8 mouse cellular contexts compared by ENCODE assay signal in the genomic region with DNA sequence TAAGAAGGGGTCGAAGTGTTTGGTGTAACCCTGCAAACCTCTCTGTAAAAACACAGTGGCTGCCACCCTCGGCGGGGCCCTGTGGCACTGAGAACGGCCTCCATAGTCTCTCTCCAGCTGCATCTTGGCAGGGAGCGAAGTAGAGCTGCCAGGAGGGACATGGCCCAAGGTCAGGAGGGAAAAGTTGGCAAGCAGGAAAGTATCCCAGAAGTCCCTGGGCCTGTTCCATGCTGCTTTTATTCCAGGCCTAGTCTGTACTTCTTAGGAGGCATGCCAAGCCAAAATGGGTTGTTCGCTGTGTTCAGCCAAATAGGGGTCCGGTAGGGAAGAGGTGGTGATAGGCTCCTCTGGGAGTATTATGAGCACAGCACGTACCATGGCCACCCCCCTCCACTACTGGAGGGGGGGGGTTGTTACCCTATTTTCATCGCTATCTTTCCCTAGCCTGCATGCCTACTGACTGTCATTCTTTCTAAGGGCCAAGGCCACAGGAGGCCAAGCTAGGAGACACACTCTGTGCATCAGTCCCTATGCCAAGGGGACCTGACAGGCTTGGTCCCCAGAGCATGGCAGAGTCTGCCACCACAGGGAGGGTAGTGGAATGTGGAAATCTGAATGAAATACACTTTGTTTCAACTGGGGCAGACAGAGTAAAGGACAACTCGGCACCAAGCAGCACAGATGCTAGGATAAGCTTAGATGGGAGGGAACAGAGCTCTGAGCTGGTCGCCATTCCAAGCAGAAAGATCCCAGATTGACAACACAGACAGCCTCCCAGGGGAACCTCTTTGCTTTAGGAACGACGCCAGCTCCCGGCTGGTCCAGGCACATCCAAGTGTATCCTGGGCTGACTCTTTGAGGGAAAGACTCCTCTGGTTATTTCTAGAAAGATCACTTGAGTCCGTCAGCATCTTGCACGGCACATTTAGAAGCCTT.
DNase-seq lines count a peak whose midpoint lies in the region; ATAC-seq and TF ChIP-seq lines count a peak whose summit lies in the region.

No protein-coding gene starts in this region.

- no peak overlapping the region for H3K4me3 ChIP-seq in forebrain, embryonic 14.5 days (ENCODE audit: low read depth, low read length)
- H3K4me3 ChIP-seq in heart, postnatal 0 days (ENCODE audit: low read depth, low read length) = no peak overlapping the region
- no peak overlapping the region for H3K4me3 ChIP-seq in liver, embryonic 15.5 days (replicated peaks)

- no peaks in the 10 kb centered on the region for H3K36me3 ChIP-seq in forebrain, embryonic 14.5 days (ENCODE audit: control insufficient read depth, insufficient read depth, low read length)
- no peaks in the 10 kb centered on the region for H3K36me3 ChIP-seq in heart, postnatal 0 days (replicated peaks; ENCODE audit: control insufficient read depth, insufficient read depth, low read length)
- H3K36me3 ChIP-seq in liver, embryonic 15.5 days (replicated peaks) = no peaks in the 10 kb centered on the region

- no peaks in the 10 kb centered on the region for H3K27me3 ChIP-seq in forebrain, embryonic 14.5 days (replicated peaks; ENCODE audit: control insufficient read depth, insufficient read depth, low read length)
- no peaks in the 10 kb centered on the region for H3K27me3 ChIP-seq in heart, postnatal 0 days (ENCODE audit: control insufficient read depth, insufficient read depth, low read length)
- no peaks in the 10 kb centered on the region for H3K27me3 ChIP-seq in liver, embryonic 15.5 days

- ATAC-seq in forebrain, embryonic 14.5 days = peak; percentile 43
- peak; percentile 76 for ATAC-seq in heart, postnatal 0 days (ENCODE audit: insufficient read depth, low read depth)
- no peak for ATAC-seq in liver, embryonic 15.5 days (ENCODE audit: insufficient read depth)
- ATAC-seq in erythroid progenitor cell, adult 5-6 weeks (replicated peaks; ENCODE audit: low FRiP score, poor library complexity, severe bottlenecking) = no peak

- H3K9me3 ChIP-seq in forebrain, embryonic 14.5 days (replicated peaks; ENCODE audit: control insufficient read depth, low read length) = no peaks in the 10 kb centered on the region
- no peaks in the 10 kb centered on the region for H3K9me3 ChIP-seq in heart, postnatal 0 days (replicated peaks; ENCODE audit: control insufficient read depth, low read length)
- no peaks in the 10 kb centered on the region for H3K9me3 ChIP-seq in liver, embryonic 15.5 days (replicated peaks)

- 33% methylated on average over 16 of the region's 16 CpGs for WGBS in forebrain, embryonic 14.5 days
- WGBS in heart, postnatal 0 days = 17% methylated on average over 16 of the region's 16 CpGs
- 72% methylated on average over 16 of the region's 16 CpGs for WGBS in liver, embryonic 15.5 days (ENCODE audit: insufficient replicate concordance)

- H3K4me2 ChIP-seq in forebrain, embryonic 14.5 days (ENCODE audit: low read length) = peak overlapping the region; percentile 27; the same call in 1 of the 2 replicates
- no peak overlapping the region for H3K4me2 ChIP-seq in heart, postnatal 0 days (ENCODE audit: low read depth, low read length)
- no peak overlapping the region for H3K4me2 ChIP-seq in liver, embryonic 15.5 days

- peak overlapping the region; percentile 56 for H3K9ac ChIP-seq in forebrain, embryonic 14.5 days (ENCODE audit: low read length)
- peak overlapping the region; percentile 58 for H3K9ac ChIP-seq in heart, postnatal 0 days (replicated peaks; ENCODE audit: low read depth, low read length)
- no peak overlapping the region for H3K9ac ChIP-seq in liver, embryonic 15.5 days

- H3K4me1 ChIP-seq in forebrain, embryonic 14.5 days (ENCODE audit: control insufficient read depth, insufficient read depth, low read length) = peaks cover 52% of the 10 kb centered on the region
- peaks cover 48% of the 10 kb centered on the region for H3K4me1 ChIP-seq in heart, postnatal 0 days (ENCODE audit: control insufficient read depth, insufficient read depth)
- H3K4me1 ChIP-seq in liver, embryonic 15.5 days (replicated peaks) = peaks cover 47% of the 10 kb centered on the region

- peak overlapping the region; percentile 99 for H3K27ac ChIP-seq in forebrain, embryonic 14.5 days (ENCODE audit: low read depth, low read length)
- peak overlapping the region; percentile 98 for H3K27ac ChIP-seq in heart, postnatal 0 days (ENCODE audit: low read depth)
- 0 out of 2 replicates have a peak overlapping the region, but pooled peaks have one; percentile 84 for H3K27ac ChIP-seq in liver, embryonic 15.5 days (replicated peaks)

- no peak for TF ChIP-seq CTCF in heart, postnatal 0 days (IDR thresholded peaks at IDR 0.05; ENCODE audit: low read depth)

- TF ChIP-seq EP300 in heart, postnatal 0 days (IDR thresholded peaks at IDR 0.05; ENCODE audit: low read depth) = peak; percentile 98

- DNase-seq in thymus, postnatal 25 days = peak; percentile 18
- no peak for DNase-seq in thymus, adult 18-20 months
- DNase-seq in forebrain, embryonic 14.5 days (ENCODE audit: low spot score) = peak; percentile 95
- peak; percentile 98 for DNase-seq in heart, postnatal 0 days (ENCODE audit: low spot score)
- peak; percentile 82 to 95 for DNase-seq in kidney, postnatal 25 days
- peak; percentile 66 for DNase-seq in ovary, postnatal 14 days (ENCODE audit: low spot score)

Comparison
In these comparisons a context has a peak if more than half of its experiments do, and no peak if none do; other contexts are left out.
1. DNase-seq: peak in thymus, postnatal 25 days (single experiment), forebrain, embryonic 14.5 days (single experiment), heart, postnatal 0 days (single experiment), kidney, postnatal 25 days (2 of 2) and ovary, postnatal 14 days (single experiment); none in thymus, adult 18-20 months (0 of 2).
2. ATAC-seq: peak in forebrain, embryonic 14.5 days (single experiment) and heart, postnatal 0 days (single experiment); none in liver, embryonic 15.5 days (single experiment) and erythroid progenitor cell, adult 5-6 weeks (single experiment).
3. Peak in every context shown above with its lines, with median percentiles within 50 percentile points of each other: H3K27ac ChIP-seq.